Mouse (Mus musculus) testis, adult 2 months (tissue): ENCODE data around the gene C1qtnf7. TPM values are rescaled to one million over a fixed set of nuclear protein-coding genes. Genes with fewer than 3 reads are reported as not detected.

ENCODE experiments used
- H3K27ac ChIP-seq: fragments of 200-500 bp; 2 replicates; pipeline ENCODE4 v1.5.1; 2012; ENCODE audit warnings: low read depth, low read length; ENCODE audit not compliant: control insufficient read depth, insufficient read depth
- H3K27me3 ChIP-seq: fragments of 200-500 bp; 2 replicates; pipeline ENCODE4 v1.6.1; 2012; ENCODE audit warnings: mild to moderate bottlenecking, low read length, moderate library complexity; ENCODE audit not compliant: control insufficient read depth, insufficient read depth
- H3K36me3 ChIP-seq: fragments of 200-500 bp; 2 replicates; pipeline ENCODE4 v1.6.1; 2012; ENCODE audit warnings: mild to moderate bottlenecking, low read length; ENCODE audit not compliant: control insufficient read depth, insufficient read depth
- H3K4me1 ChIP-seq: fragments of 200-500 bp; 2 replicates; pipeline ENCODE4 v1.6.1; 2012; ENCODE audit warnings: low read length; ENCODE audit not compliant: control insufficient read depth, insufficient read depth
- H3K4me3 ChIP-seq: fragments of 200-500 bp; 2 replicates; pipeline ENCODE4 v1.5.1; 2012; ENCODE audit warnings: low read depth, mild to moderate bottlenecking, low read length, moderate library complexity, mixed read lengths; ENCODE audit not compliant: control insufficient read depth
- CTCF ChIP-seq: fragments of 200-500 bp; IDR thresholded peaks from 2 replicates; pipeline ENCODE4 v1.5.1; 2012; ENCODE audit warnings: low read depth, mild to moderate bottlenecking, inconsistent platforms, low read length, moderate library complexity; ENCODE audit not compliant: control insufficient read depth, insufficient read depth, insufficient replicate concordance
- POLR2A ChIP-seq: fragments of 200-500 bp; IDR thresholded peaks from 2 replicates; pipeline ENCODE4 v1.6.1; 2012; ENCODE audit warnings: low read depth, mild to moderate bottlenecking, inconsistent platforms, low read length, moderate library complexity; ENCODE audit not compliant: control insufficient read depth
- polyA plus RNA-seq: library from polyadenylated mRNA; depleted of rRNA; stranded (reverse); fragments of >200 nt; gene quantifications from 2 replicates; pipeline ENCODE4 v1.2.3, GENCODE M21; 2012

C1qtnf7 gene
- polyA plus RNA-seq, 1 experiment = 0.93 TPM

- H3K4me1 ChIP-seq = no peaks in the 10 kb centered on the region
- H3K4me3 ChIP-seq = no peak overlapping the region
- H3K27me3 ChIP-seq = no peaks in the 10 kb centered on the region
- no peak overlapping the region for H3K27ac ChIP-seq
- no peak for TF ChIP-seq POLR2A
- no peak for TF ChIP-seq CTCF
- H3K36me3 ChIP-seq = no peaks in the 10 kb centered on the region
These were observed 92.7 kb downstream of the C1qtnf7 start for GRCm38 (mm10) chr5:43608073-43608472.

- Histone ChIP-seq H3K4me1 (no peaks in the 10 kb centered on the region), H3K36me3 (no peaks in the 10 kb centered on the region), H3K4me3 (no peak overlapping the region), H3K27me3 (no peaks in the 10 kb centered on the region), H3K27ac (no peak overlapping the region)
- TF ChIP-seq POLR2A = no peak
- TF ChIP-seq CTCF = no peak
These were observed 94.4 kb downstream of the C1qtnf7 start for GRCm38 (mm10) chr5:43609760-43610159.

DNA sequence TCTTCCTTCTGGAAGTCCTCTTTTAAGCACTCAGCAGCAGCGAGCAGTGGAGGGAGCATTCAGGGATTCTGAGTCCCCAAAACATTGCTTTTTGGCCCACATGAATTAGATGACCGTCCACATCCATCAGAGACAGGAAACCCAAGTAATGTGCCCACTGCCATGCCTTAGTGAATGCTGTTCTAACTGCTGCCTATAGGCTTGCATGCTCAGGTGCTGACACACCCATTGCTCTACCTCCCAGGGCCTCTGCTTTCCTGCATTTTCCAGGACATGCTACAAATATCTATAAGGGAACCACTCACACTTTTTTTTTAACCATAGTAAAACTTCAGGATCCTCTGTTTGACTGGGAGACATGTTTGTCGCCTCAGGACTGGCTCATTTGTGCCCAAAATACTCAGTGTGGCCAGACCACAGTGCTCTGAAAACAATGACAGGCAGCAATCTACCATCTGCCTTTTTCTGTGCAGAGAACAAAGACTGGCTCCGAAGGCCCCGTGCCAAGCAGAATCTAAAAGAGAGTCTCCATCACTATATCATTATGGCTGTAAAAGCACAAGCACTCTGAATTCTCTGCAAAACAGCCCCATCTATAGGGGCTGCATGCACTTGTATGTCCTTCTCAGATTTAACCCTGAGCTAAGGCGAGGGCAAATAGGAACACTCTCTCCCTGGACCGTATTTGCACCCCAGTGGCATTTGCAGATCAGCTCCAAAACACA lies 106.4 kb downstream of the C1qtnf7 start:
- H3K4me1 ChIP-seq = no peaks in the 10 kb centered on the region
- no peaks in the 10 kb centered on the region for H3K36me3 ChIP-seq
- no peak for TF ChIP-seq POLR2A
- TF ChIP-seq CTCF = no peak
- H3K27ac ChIP-seq = no peak overlapping the region
- H3K27me3 ChIP-seq = no peaks in the 10 kb centered on the region
- H3K4me3 ChIP-seq = no peak overlapping the region

GRCm38 (mm10) chr5:43625407-43625806 lies 110.1 kb downstream of the C1qtnf7 start:
- no peaks in the 10 kb centered on the region for H3K27me3 ChIP-seq
- H3K27ac ChIP-seq = no peak overlapping the region
- H3K4me1 ChIP-seq = no peaks in the 10 kb centered on the region
- no peak for TF ChIP-seq POLR2A
- no peak for TF ChIP-seq CTCF
- H3K4me3 ChIP-seq = no peak overlapping the region
- no peaks in the 10 kb centered on the region for H3K36me3 ChIP-seq

DNA sequence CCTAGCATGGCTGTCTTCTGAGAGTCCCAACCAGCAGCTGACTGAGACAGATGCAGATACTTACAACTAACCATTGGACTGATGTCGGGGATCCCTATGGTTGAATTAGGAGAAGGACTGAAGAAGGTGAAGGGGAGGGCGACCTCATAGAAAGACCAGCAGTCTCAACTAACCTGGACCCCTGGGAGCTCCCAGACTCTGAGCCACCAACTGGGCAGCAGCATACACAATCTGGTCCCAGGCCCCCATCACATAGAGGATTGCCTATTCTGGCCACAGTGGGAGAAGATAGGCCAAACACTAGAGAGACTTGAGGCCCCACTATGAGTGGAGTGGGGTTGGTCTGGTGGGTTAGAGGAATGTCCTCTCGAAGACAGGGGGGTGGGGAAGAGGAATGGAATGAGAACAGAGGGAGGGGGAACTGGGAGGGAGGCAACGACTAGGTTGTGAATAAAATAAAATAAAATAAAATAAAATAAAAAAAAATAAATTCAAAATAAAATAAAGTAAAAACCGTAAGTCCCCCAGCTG lies 118.8 kb downstream of the C1qtnf7 start:
- H3K27me3 ChIP-seq = no peaks in the 10 kb centered on the region
- no peak overlapping the region for H3K27ac ChIP-seq
- no peak for TF ChIP-seq CTCF
- no peak for TF ChIP-seq POLR2A
- H3K4me3 ChIP-seq = no peak overlapping the region
- H3K4me1 ChIP-seq = no peaks in the 10 kb centered on the region
- H3K36me3 ChIP-seq = no peaks in the 10 kb centered on the region

- H3K27me3 ChIP-seq = no peaks in the 10 kb centered on the region
These were observed 119.3 kb downstream of the C1qtnf7 start for GRCm38 (mm10) chr5:43634602-43635081.

DNA sequence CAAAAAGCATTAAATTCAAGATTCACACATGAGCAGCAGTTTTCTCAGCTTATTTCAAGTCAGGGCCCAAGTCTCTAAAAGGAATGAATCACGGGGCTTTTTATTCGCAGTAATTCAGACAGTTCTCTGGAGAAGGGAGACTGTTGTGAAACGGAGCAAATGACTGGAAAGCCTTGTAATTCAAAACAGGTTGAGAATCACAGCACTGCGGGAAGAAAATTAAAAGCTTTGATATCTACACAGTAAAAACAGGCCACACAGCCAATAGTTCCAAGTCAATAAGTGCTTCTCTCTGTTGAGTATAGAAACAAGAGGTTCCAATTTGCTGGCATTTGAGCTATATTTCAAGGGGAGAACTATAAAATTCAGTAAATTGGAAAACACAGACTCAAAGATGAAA lies 129.7 kb downstream of the C1qtnf7 start:
- no peaks in the 10 kb centered on the region for H3K4me1 ChIP-seq
- no peaks in the 10 kb centered on the region for H3K27me3 ChIP-seq
- H3K36me3 ChIP-seq = no peaks in the 10 kb centered on the region
- TF ChIP-seq CTCF (no peak), POLR2A (no peak)
- H3K27ac ChIP-seq = no peak overlapping the region
- H3K4me3 ChIP-seq = no peak overlapping the region

More at GRCm38 (mm10) chr5:43634602-43635081, 119.3 kb downstream of the C1qtnf7 start:
- Histone ChIP-seq H3K4me3 (no peak overlapping the region), H3K4me1 (no peaks in the 10 kb centered on the region), H3K36me3 (no peaks in the 10 kb centered on the region), H3K27ac (no peak overlapping the region)
- TF ChIP-seq CTCF (no peak), POLR2A (no peak)
